Mouse (Mus musculus): Measurements from ENCODE around the gene Hdgfl3. TPM values are rescaled to one million over a fixed set of nuclear protein-coding genes. Genes with fewer than 3 reads are reported as not detected.

Gene Hdgfl3
- polyA plus RNA-seq, 2 experiments, result 0.27 to 0.33 TPM

DNA sequence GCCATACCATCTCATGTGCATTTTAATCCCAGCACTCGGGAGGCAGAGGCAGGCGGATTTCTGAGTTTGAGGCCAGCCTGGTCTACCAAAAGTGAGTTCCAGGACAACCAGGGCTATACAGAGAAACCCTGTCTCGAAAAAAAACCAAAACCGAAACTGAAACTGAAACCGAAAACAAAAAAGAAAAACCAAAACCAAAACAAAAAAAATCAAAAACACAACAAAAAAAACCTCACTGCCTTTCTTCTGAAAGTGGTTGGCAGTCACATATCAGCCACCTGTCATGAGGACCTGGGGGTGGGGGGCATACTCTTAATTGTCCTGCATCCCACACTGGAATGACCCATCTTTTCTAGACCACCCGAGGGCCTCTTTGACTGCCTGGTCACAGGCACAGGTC is 69.7 kb downstream of the Hdgfl3 start:
- Histone ChIP-seq H3K36me3 (replicated peaks; ENCODE audit: control insufficient read depth, insufficient read depth, low read depth) (no peaks in the 10 kb centered on the region), H3K27me3 (ENCODE audit: control insufficient read depth, insufficient read depth, low read length) (peaks cover 23% of the 10 kb centered on the region), H3K4me2 (ENCODE audit: low read depth) (no peak overlapping the region), H3K9me3 (ENCODE audit: control insufficient read depth, low read length) (no peaks in the 10 kb centered on the region), H3K4me1 (replicated peaks; ENCODE audit: control insufficient read depth in 2 of 2, insufficient read depth in 2 of 2, low read length in 1 of 2) (peaks cover 0 to 3% of the 10 kb centered on the region in 2 experiments; a peak in 2 of 4 replicates), H3K27ac (no peak overlapping the region), H3K9ac (replicated peaks) (no peak overlapping the region), H3K4me3 (ENCODE audit: insufficient read depth in 1 of 2, low read depth in 2 of 2, low read length in 2 of 2) (no peak overlapping the region)
- ATAC-seq (ENCODE audit: insufficient read depth) (no peak), DNase-seq (ENCODE audit: low read depth in 3 of 3, low spot score in 3 of 3) (no peak)
- TF ChIP-seq EP300 (IDR thresholded peaks at IDR 0.05; ENCODE audit: low read depth) (no peak), CTCF (IDR thresholded peaks at IDR 0.05; ENCODE audit: low read depth) (no peak)
- 60% methylated on average over 6 of the region's 6 CpGs for WGBS (ENCODE audit: insufficient replicate concordance)

DNA sequence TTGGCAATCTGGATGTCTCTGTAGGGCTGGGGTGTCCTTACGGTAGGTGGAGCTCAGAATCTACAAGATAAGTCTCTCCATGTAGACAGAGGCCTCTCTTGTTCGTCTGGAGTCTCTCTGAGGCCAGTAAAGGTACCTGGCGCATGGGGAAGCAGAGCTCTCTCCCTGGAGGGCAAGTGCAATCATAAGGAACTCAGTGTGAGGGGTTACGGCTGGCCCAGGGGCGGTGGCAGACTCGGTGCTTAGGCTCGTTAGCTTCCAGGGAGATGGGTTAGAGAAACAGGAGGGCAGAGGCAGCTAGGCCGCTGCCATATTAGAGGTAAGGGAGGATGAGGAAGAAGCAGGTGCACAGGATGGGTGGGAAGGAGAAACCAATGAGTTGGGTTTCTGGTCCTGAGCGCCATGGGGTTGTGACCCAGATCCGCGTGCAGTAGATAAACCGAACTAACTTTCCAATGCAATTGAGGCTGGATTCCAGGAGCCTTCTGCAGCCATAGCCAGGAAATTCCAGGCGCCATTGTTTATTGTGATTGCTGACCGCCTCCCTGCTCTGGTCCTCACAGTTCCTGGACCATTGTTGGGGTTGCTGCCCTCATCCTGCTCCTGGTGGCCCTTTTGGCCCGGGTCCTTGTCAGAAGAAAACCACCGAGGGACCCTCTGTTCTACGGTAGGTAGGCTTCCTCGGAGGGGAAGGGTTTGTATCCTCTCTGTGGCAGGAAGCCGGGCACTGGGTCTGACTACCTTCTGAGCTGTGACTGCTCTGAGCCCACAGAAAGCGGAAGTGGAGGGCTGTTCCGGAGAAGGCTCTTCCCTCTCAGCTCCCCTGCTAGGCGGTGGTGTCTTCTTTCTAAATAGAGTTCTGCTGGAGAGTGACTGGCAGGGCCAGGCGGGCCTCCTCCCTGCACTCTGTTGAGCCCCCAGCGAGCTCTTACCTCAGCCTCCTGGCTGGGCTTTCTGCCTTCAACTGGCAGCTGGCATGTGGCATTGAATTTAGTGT is 71.4 kb downstream of the Hdgfl3 start:
- Histone ChIP-seq H3K4me1 (replicated peaks; ENCODE audit: control insufficient read depth in 2 of 2, insufficient read depth in 2 of 2, low read length in 1 of 2) (peaks cover 0 to 5% of the 10 kb centered on the region in 2 experiments; a peak in 2 of 4 replicates), H3K4me3 (ENCODE audit: insufficient read depth in 1 of 2, low read depth in 2 of 2, low read length in 2 of 2) (0 out of 4 replicates have a peak overlapping the region, but pooled peaks of 1 of the 2 experiments have one; percentile 10), H3K9me3 (ENCODE audit: control insufficient read depth, low read length) (no peaks in the 10 kb centered on the region), H3K27ac (no peak overlapping the region), H3K9ac (replicated peaks) (no peak overlapping the region), H3K4me2 (ENCODE audit: low read depth) (peak overlapping the region; percentile 33), H3K27me3 (ENCODE audit: control insufficient read depth, insufficient read depth, low read length) (peaks cover 38% of the 10 kb centered on the region), H3K36me3 (replicated peaks; ENCODE audit: control insufficient read depth, insufficient read depth, low read depth) (no peaks in the 10 kb centered on the region)
- no peak for TF ChIP-seq CTCF (IDR thresholded peaks at IDR 0.05; ENCODE audit: low read depth)
- ATAC-seq (ENCODE audit: insufficient read depth) (no peak), DNase-seq (ENCODE audit: low read depth in 3 of 3, low spot score in 3 of 3) (no peak)
- 22% methylated on average over 24 of the region's 24 CpGs for WGBS (ENCODE audit: insufficient replicate concordance)

DNA sequence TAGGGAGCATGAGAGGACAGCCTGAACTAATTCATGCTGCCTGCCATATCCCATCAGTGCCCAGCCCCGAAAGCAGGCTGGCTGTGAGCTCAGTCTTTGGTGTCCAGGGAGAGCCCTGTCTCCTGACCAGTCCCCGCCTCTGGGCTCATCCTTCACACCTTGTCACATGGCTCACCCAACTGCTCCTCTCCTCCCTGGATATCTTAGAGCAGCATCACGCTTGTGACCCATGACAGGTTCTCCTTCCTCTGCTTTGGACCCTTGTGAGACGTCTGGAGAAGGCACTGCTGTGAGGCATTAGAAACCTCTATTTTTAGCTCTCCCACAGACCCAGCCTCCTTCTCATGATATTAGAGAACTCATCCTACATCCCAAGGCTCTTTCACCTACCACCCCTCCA is 72.4 kb downstream of the Hdgfl3 start:
- ATAC-seq (ENCODE audit: insufficient read depth), result no peak
- Histone ChIP-seq H3K9me3 (ENCODE audit: control insufficient read depth, low read length) (no peaks in the 10 kb centered on the region), H3K4me1 (replicated peaks; ENCODE audit: control insufficient read depth in 2 of 2, insufficient read depth in 2 of 2, low read length in 1 of 2) (peaks cover 0 to 5% of the 10 kb centered on the region in 2 experiments; a peak in 2 of 4 replicates), H3K4me2 (ENCODE audit: low read depth) (no peak overlapping the region), H3K36me3 (replicated peaks; ENCODE audit: control insufficient read depth, insufficient read depth, low read depth) (no peaks in the 10 kb centered on the region), H3K9ac (replicated peaks) (no peak overlapping the region), H3K4me3 (ENCODE audit: insufficient read depth in 1 of 2, low read depth in 2 of 2, low read length in 2 of 2) (no peak overlapping the region), H3K27ac (no peak overlapping the region), H3K27me3 (ENCODE audit: control insufficient read depth, insufficient read depth, low read length) (peaks cover 43% of the 10 kb centered on the region)
- WGBS (ENCODE audit: insufficient replicate concordance), result 39% methylated on average over 4 of the region's 4 CpGs
- TF ChIP-seq EP300 (IDR thresholded peaks at IDR 0.05; ENCODE audit: low read depth) (no peak), CTCF (IDR thresholded peaks at IDR 0.05; ENCODE audit: low read depth) (no peak)
- DNase-seq (ENCODE audit: low read depth in 3 of 3, low spot score in 3 of 3), result no peak

DNA sequence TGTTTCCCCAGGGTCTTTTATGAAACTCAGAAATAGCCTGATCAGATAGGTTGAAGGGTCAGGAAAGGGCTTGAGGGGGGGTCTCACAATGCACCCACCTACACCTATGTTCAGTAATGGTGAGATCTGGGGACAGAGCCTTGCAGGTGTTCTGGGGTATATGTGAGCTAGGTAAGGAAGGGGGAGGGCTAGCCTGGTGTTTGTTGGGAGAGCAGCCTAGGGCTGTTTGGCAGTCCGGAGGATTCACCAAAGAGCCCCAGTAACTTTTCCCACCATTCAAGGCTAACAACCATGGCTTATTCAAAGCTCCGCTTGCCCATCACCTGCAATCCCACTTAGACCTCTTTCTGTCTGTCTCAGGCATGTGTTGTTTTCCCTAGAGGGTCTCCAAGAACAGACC is 72.8 kb downstream of the Hdgfl3 start:
- no peak for TF ChIP-seq CTCF (IDR thresholded peaks at IDR 0.05; ENCODE audit: low read depth)
- no peak for TF ChIP-seq EP300 (IDR thresholded peaks at IDR 0.05; ENCODE audit: low read depth)

DNA sequence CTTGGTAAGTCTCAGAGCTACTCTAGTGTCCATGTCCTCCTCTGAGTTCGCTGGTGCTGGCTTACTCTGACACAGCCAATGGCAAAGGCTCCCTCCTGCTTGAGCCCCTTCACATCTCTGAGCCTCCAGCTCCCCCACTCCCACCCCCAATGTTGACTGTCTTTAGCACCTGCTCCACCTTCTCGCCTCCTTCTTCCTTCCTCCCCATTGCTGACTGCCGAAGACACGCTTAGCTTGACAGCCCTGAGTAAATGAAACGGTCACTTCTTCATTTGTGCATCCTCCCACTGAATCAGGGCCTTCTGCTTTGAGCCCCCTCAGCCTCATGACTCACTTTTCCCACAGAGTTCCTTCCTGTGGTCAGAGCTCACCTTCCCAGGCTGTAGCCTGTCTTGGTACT is 73.3 kb downstream of the Hdgfl3 start:
- 27% methylated on average over 5 of the region's 5 CpGs for WGBS (ENCODE audit: insufficient replicate concordance)

More for the DNA sequence above, 72.8 kb downstream of the Hdgfl3 start:
- 56% methylated on average over 2 of the region's 2 CpGs for WGBS (ENCODE audit: insufficient replicate concordance)
- H3K4me3 ChIP-seq (ENCODE audit: insufficient read depth in 1 of 2, low read depth in 2 of 2, low read length in 2 of 2), result no peak overlapping the region
- no peak overlapping the region for H3K9ac ChIP-seq (replicated peaks)
- DNase-seq (ENCODE audit: low read depth in 3 of 3, low spot score in 3 of 3), result no peak
- no peak overlapping the region for H3K27ac ChIP-seq
- peak overlapping the region; percentile 29 for H3K4me2 ChIP-seq (ENCODE audit: low read depth)
- peaks cover 0 to 5% of the 10 kb centered on the region in 2 experiments; a peak in 2 of 4 replicates for H3K4me1 ChIP-seq (replicated peaks; ENCODE audit: control insufficient read depth in 2 of 2, insufficient read depth in 2 of 2, low read length in 1 of 2)
- no peaks in the 10 kb centered on the region for H3K9me3 ChIP-seq (ENCODE audit: control insufficient read depth, low read length)
- no peak for ATAC-seq (ENCODE audit: insufficient read depth)
- H3K27me3 ChIP-seq (ENCODE audit: control insufficient read depth, insufficient read depth, low read length), result peaks cover 43% of the 10 kb centered on the region
- no peaks in the 10 kb centered on the region for H3K36me3 ChIP-seq (replicated peaks; ENCODE audit: control insufficient read depth, insufficient read depth, low read depth)

More for the DNA sequence above, 73.3 kb downstream of the Hdgfl3 start:
- Histone ChIP-seq H3K36me3 (replicated peaks; ENCODE audit: control insufficient read depth, insufficient read depth, low read depth) (no peaks in the 10 kb centered on the region), H3K4me1 (replicated peaks; ENCODE audit: control insufficient read depth in 2 of 2, insufficient read depth in 2 of 2, low read length in 1 of 2) (peaks cover 0 to 5% of the 10 kb centered on the region in 2 experiments; a peak in 2 of 4 replicates), H3K4me3 (ENCODE audit: insufficient read depth in 1 of 2, low read depth in 2 of 2, low read length in 2 of 2) (peak overlapping the region in 1 of 2 experiments; percentile 30; a peak in 1 of 4 replicates), H3K27ac (no peak overlapping the region), H3K9me3 (ENCODE audit: control insufficient read depth, low read length) (no peaks in the 10 kb centered on the region), H3K9ac (replicated peaks) (no peak overlapping the region), H3K4me2 (ENCODE audit: low read depth) (peak overlapping the region; percentile 29), H3K27me3 (ENCODE audit: control insufficient read depth, insufficient read depth, low read length) (peaks cover 43% of the 10 kb centered on the region)
- ATAC-seq (ENCODE audit: insufficient read depth) (no peak), DNase-seq (ENCODE audit: low read depth in 3 of 3, low spot score in 3 of 3) (no peak)
- TF ChIP-seq CTCF (IDR thresholded peaks at IDR 0.05; ENCODE audit: low read depth), result no peak
- no peak for TF ChIP-seq EP300 (IDR thresholded peaks at IDR 0.05; ENCODE audit: low read depth)

Measured in liver, embryonic 14.5 days (tissue).